11 mouse cellular contexts compared by ENCODE assay signal in the genomic region with DNA sequence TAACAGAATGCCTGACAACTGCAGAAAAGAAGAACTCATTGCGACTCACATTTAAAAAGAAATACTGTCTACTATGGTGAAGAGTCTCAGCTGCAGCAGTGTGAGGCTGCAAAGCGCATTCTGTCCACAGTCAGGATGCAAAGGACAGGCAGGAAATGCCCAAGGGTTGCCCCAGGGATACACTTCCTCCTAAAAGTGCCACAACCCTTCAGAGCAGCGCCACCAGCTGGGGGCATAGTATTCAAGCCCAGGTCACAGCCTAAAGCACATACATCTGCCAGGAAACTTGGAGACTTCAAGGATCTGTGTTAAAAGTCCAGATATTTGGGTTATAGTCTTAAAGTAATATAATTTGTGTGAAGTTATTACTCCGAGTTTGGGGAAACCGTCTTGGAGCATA.
DNase-seq lines count a peak whose midpoint lies in the region; ATAC-seq and TF ChIP-seq lines count a peak whose summit lies in the region.
"Had no signal": no experiment of that assay in that cellular context is flagged by ENCODE, and none has a peak within 500 bp of the region (broad histone marks: within the 10 kb centered on the region; RNA-seq: fewer than 3 reads in every experiment).

No protein-coding gene starts in this region.

- no peaks in the 10 kb centered on the region for H3K27me3 ChIP-seq in lung, postnatal 0 days (replicated peaks; ENCODE audit: insufficient read depth, low read length)
- H3K27me3 ChIP-seq: embryonic facial prominence, embryonic 15.5 days; heart, embryonic 13.5 days had no signal

- no peak overlapping the region for H3K4me3 ChIP-seq in lung, postnatal 0 days (ENCODE audit: low read depth, low read length)
- H3K4me3 ChIP-seq: embryonic facial prominence, embryonic 15.5 days; heart, embryonic 13.5 days; myocyte had no signal

- peak; percentile 68 for TF ChIP-seq CTCF in lung, postnatal 0 days (IDR thresholded peaks at IDR 0.05)

- H3K4me2 ChIP-seq in lung, postnatal 0 days (replicated peaks; ENCODE audit: low read depth, low read length): no peak overlapping the region
- H3K4me2 ChIP-seq: embryonic facial prominence, embryonic 15.5 days; heart, embryonic 13.5 days had no signal

- H3K9me3 ChIP-seq in lung, postnatal 0 days (ENCODE audit: low read length): no peaks in the 10 kb centered on the region
- H3K9me3 ChIP-seq: embryonic facial prominence, embryonic 15.5 days; heart, embryonic 13.5 days had no signal

- DNase-seq in adrenal gland, adult (ENCODE audit: inconsistent age in 2 of 2, low spot score in 1 of 2): peak; percentile 40 to 65
- DNase-seq in adrenal gland, adult 8-10 months: no peak
- peak; percentile 19 for DNase-seq in left cerebral cortex, postnatal 4 days
- no peak for DNase-seq in left cerebral cortex, postnatal 14 days (ENCODE audit: low spot score in 2 of 2)
- DNase-seq in embryo, embryonic 10.5 days (ENCODE audit: low spot score): peak; percentile 15
- peak; percentile 37 for DNase-seq in lung, postnatal 0 days (ENCODE audit: low spot score)
- no peak for DNase-seq in gastrocnemius, adult 8-10 months (ENCODE audit: low spot score in 2 of 2)
- DNase-seq in left cerebral cortex, adult 8-10 months (ENCODE audit: low spot score in 2 of 2): no peak

- 76% methylated on average over 5 of the region's 5 CpGs for WGBS in lung, postnatal 0 days

- ATAC-seq in lung, postnatal 0 days: no peak

- intact Hi-C loops in left cerebral cortex, postnatal 4 days (cut with DNase I): no loop called here
- intact Hi-C loops in left cerebral cortex, postnatal 14 days (cut with DNase I): no loop called here

- peaks cover 8% of the 10 kb centered on the region; the same call in 1 of the 2 replicates for H3K36me3 ChIP-seq in lung, postnatal 0 days (ENCODE audit: insufficient read depth, low read length)

- H3K9ac ChIP-seq in lung, postnatal 0 days (replicated peaks; ENCODE audit: low read depth): no peak overlapping the region
- H3K9ac ChIP-seq: embryonic facial prominence, embryonic 15.5 days; heart, embryonic 13.5 days had no signal

- peaks cover 6% of the 10 kb centered on the region; the same call in 1 of the 2 replicates for H3K4me1 ChIP-seq in lung, postnatal 0 days (ENCODE audit: insufficient read depth, low read depth, low read length)
- H3K4me1 ChIP-seq: embryonic facial prominence, embryonic 15.5 days had no signal

- no peak overlapping the region for H3K27ac ChIP-seq in lung, postnatal 0 days (ENCODE audit: low read length)
- H3K27ac ChIP-seq: embryonic facial prominence, embryonic 15.5 days; heart, embryonic 13.5 days had no signal

- no peak for TF ChIP-seq EP300 in lung, postnatal 0 days (IDR thresholded peaks at IDR 0.05)

Comparison
In these comparisons a context has a peak if more than half of its experiments do, and no peak if none do; other contexts are left out.
1. DNase-seq: peak in adrenal gland, adult (2 of 2), left cerebral cortex, postnatal 4 days (single experiment), embryo, embryonic 10.5 days (single experiment) and lung, postnatal 0 days (single experiment); none in adrenal gland, adult 8-10 months (single experiment), left cerebral cortex, postnatal 14 days (0 of 2), gastrocnemius, adult 8-10 months (0 of 2) and left cerebral cortex, adult 8-10 months (0 of 2).